Mouse (Mus musculus): ENCODE results near the gene Igfbp3.

Igfbp3 gene

DNA sequence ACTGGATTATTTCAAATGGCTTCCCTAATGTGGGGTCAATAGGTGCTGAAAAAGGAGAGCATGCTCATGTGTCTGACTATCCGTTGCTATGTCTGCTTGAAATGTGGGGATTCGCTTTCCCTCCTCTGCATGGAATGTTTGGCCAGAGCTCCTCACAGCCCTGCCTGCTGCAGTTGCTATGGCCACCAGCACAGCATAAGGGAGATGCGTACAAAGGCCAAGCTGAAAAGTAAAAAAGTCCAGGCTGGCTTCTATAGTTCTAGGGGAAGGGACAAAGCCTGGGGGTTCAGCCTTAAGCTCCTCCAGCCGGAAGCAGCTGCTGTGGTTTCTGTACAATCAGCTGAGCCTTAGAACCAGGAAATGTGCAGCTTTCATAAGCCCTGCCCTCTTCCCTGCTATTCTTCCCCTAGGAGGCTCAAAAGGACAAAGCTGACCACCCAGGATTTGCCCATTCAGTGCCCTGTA is 53.1 kb downstream of the Igfbp3 start:
- DNase-seq, result no peak

DNA sequence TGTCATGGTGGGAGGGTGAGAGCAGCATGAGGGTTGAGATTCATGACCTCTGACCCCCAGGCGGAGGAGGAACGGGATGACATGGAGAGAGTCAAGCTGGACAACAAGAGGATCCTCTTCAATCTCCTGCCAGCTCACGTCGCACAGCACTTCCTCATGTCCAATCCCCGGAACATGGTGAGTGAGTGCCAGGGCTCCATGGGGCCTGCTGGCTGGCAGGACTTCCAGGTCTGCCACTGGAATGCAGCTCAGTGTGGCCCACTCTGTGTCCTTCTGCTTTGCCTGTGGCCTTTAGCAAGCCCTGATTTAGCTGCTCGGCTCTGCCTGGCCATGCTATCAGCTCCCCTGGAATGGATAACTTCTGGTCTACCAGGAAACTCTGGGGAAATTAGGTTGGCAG is 53.6 kb downstream of the Igfbp3 start:
- peak; percentile 58 for DNase-seq

DNA sequence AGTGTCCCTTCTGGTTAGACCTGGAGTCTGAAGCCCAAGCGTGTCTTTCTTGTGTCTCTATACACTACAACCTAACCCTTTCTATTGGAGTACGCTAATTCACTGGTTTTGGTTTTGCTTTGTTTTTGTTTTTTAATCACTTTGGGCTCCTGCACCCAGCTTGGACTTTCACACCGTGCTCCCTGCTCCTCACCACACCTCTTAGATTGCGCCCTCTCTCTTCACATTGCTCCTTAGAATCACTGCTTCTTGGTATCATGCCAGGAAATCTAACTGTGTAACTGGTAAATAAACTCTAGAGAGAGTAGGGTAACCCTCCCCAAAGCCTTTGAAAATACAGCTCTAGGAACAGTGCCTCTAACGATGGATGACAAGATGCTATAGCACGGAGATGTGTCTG is 55.5 kb downstream of the Igfbp3 start:
- DNase-seq, result no peak

DNA sequence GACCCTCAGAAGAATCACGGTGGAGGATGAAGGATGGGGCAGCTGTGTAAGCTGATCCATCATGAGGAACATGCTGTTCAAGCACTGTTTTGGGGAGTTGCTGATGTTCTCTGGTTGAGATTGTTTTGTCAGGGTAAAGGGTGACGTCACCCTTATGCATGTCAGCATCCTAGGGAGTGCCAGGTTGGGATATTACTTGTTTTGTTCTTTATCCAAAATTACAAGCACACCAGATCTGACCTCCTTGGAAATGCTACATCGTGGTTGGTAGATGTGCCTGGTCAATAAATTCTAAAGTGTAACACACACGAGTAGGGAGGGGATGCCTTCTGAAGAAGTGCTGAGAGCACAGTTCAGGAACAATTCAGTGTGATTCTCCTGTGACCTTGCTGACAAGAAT is 57.3 kb downstream of the Igfbp3 start:
- no peak for DNase-seq
